Mouse (Mus musculus) spleen, postnatal 0 days (tissue): ENCODE measurements around the gene Bloc1s2. TPM values are rescaled to one million over a fixed set of nuclear protein-coding genes. Genes with fewer than 3 reads are reported as not detected.

Experiments
- polyA plus RNA-seq: library from polyadenylated mRNA; unstranded; fragments of >200 nt; fragmentation: Nextera tagmentation; extraction: Ambion mirVana; gene quantifications from 2 replicates; pipeline ENCODE4 v1.2.1, GENCODE M21; 2015

The Bloc1s2 gene
- 59.4 and 61.3 TPM in 2 replicates for polyA plus RNA-seq

GRCm38 (mm10) chr19:44145702-44146567, at the start of gene Bloc1s2:
Gene Bloc1s2 (minus strand): TSS chr19:44146446.

GRCm38 (mm10) chr19:44192342-44192741, 46.1 kb upstream of the Bloc1s2 start, which contains the start of gene Pkd2l1:
Gene Pkd2l1 (minus strand): TSS chr19:44192442.

GRCm38 (mm10) chr19:44135072-44135959, 10.9 kb downstream of the Bloc1s2 start, which contains the start of gene Cwf19l1:
Gene Cwf19l1 (minus strand): TSS chr19:44135876.

GRCm38 (mm10) chr19:44106831-44107660, 39.2 kb downstream of the Bloc1s2 start, which contains the start of gene Chuk:
Gene Chuk (minus strand): TSS chr19:44107480.

Other genes with a start within 250 kb of the Bloc1s2 start
- gene Dnmbp, start 206.3 kb downstream of the Bloc1s2 start, polyA plus RNA-seq, result 4.8 and 6.5 TPM in 2 replicates
- gene Cpn1, start 159.9 kb downstream of the Bloc1s2 start, polyA plus RNA-seq, result 0.11 and 0.16 TPM in 2 replicates
- 0.06 TPM in 1 of 2 replicates, not detected in the other for gene Cyp2c23, start 117.2 kb downstream of the Bloc1s2 start, polyA plus RNA-seq
- 11.3 and 13.2 TPM in 2 replicates for gene Erlin1, start 76.7 kb downstream of the Bloc1s2 start, polyA plus RNA-seq
- gene Chuk, start 39.0 kb downstream of the Bloc1s2 start, polyA plus RNA-seq, result 22.8 and 24.9 TPM in 2 replicates
- 20.7 and 21.3 TPM in 2 replicates for gene Cwf19l1, start 10.6 kb downstream of the Bloc1s2 start, polyA plus RNA-seq
- not detected in 2 replicates for gene Pkd2l1, start 46.0 kb upstream of the Bloc1s2 start, polyA plus RNA-seq
- gene Scd3, start 56.8 kb upstream of the Bloc1s2 start, polyA plus RNA-seq, result not detected in 2 replicates
- 11.1 and 16.3 TPM in 2 replicates for gene Scd2, start 147.2 kb upstream of the Bloc1s2 start, polyA plus RNA-seq
- gene Scd4, start 186.6 kb upstream of the Bloc1s2 start, polyA plus RNA-seq, result 0.07 TPM in 1 of 2 replicates, not detected in the other